Mouse (Mus musculus) neural tube, embryonic 15.5 days (tissue): ENCODE measurements around the gene Cacna1g. TPM values are rescaled to one million over a fixed set of nuclear protein-coding genes. Genes with fewer than 3 reads are reported as not detected.
A peak's percentile ranks its signal among the peaks of the same experiment; 100 is the strongest.

Experiments used
- ATAC-seq: fragments of 200-750 bp; cut with Nextera tagmentation; 2 replicates; pipeline ENCODE4 v1.8.0; 2017; ENCODE audit warnings: mild to moderate bottlenecking, moderate TSS enrichment, moderate library complexity; ENCODE audit not compliant: low FRiP score
- H3K27ac ChIP-seq: fragments of 300-500 bp; sonication (generic); replicated peaks from 2 replicates; pipeline ENCODE4 v1.5.1; 2015; ENCODE audit warnings: mild to moderate bottlenecking, inconsistent platforms
- H3K27me3 ChIP-seq: fragments of 300-500 bp; sonication (generic); replicated peaks from 2 replicates; pipeline ENCODE4 v1.6.1; 2015; ENCODE audit warnings: inconsistent platforms
- H3K36me3 ChIP-seq: fragments of 300-500 bp; sonication (generic); 2 replicates; pipeline ENCODE4 v1.6.1; 2015; ENCODE audit warnings: inconsistent platforms
- H3K4me1 ChIP-seq: fragments of 300-500 bp; sonication (generic); 2 replicates; pipeline ENCODE4 v1.6.1; 2015; ENCODE audit warnings: inconsistent platforms
- H3K4me2 ChIP-seq: fragments of 300-500 bp; sonication (generic); 2 replicates; pipeline ENCODE4 v1.6.1; 2015; ENCODE audit warnings: inconsistent platforms, mild to moderate bottlenecking, moderate library complexity
- H3K4me3 ChIP-seq: fragments of 300-500 bp; sonication (generic); replicated peaks from 2 replicates; pipeline ENCODE4 v1.5.1; 2015; ENCODE audit warnings: mild to moderate bottlenecking, inconsistent platforms
- H3K9ac ChIP-seq: fragments of 300-500 bp; sonication (generic); replicated peaks from 2 replicates; pipeline ENCODE4 v1.6.1; 2015; ENCODE audit warnings: mild to moderate bottlenecking, inconsistent platforms
- H3K9me3 ChIP-seq: fragments of 300-500 bp; sonication (generic); replicated peaks from 2 replicates; pipeline ENCODE4 v1.6.1; 2016; ENCODE audit warnings: inconsistent platforms
- WGBS: fragments of 180-500 bp; shearing (Covaris S2); methylation state at CpG from one replicate; pipeline ENCODE4 v1.1.7; 2015; ENCODE audit warnings: mixed read lengths; 5-methylcytosine and 5-hydroxymethylcytosine counted together
- polyA plus RNA-seq: library from polyadenylated mRNA; unstranded; fragments of >200 nt; fragmentation: Nextera tagmentation; extraction: Ambion mirVana; gene quantifications from 2 replicates; pipeline ENCODE4 v1.2.1, GENCODE M21; 2015

The Cacna1g gene
- polyA plus RNA-seq, 1 experiment from 2014 or later, result 14.7 TPM

DNA sequence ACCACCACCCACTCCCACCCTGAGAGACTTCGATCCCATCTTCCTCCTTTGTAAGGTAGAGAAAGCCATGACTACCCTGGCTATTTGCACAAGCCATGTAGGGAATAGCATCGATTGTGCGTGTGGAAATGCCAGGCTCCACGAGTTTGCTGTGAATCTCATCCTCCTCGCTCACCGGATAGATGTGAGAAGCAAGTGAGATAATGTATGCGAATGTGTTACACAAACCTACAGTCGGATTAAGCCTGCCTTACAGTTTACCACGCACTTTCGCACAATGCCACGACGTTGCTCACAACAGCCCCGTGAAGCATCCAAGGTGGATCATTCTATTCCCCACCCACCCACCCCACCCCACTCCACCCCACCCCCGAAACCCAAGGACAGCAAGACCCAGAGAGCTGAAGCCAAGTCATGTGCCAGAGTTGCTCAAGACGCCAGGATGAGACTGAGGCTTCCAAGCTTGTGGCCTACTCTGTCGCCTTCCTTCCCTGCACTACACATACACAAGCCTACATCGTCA, 7.6 kb downstream of the Cacna1g start:
- H3K4me2 ChIP-seq, result no peak overlapping the region
- peaks cover 69% of the 10 kb centered on the region for H3K4me1 ChIP-seq
- ATAC-seq, result no peak
- H3K27ac ChIP-seq, result no peak overlapping the region
- WGBS, result 88% methylated on average over 17 of the region's 17 CpGs
- H3K36me3 ChIP-seq, result peaks cover 9% of the 10 kb centered on the region; the same call in 1 of the 2 replicates
- H3K9ac ChIP-seq, result no peak overlapping the region
- no peaks in the 10 kb centered on the region for H3K27me3 ChIP-seq
- no peaks in the 10 kb centered on the region for H3K9me3 ChIP-seq
- no peak overlapping the region for H3K4me3 ChIP-seq

DNA sequence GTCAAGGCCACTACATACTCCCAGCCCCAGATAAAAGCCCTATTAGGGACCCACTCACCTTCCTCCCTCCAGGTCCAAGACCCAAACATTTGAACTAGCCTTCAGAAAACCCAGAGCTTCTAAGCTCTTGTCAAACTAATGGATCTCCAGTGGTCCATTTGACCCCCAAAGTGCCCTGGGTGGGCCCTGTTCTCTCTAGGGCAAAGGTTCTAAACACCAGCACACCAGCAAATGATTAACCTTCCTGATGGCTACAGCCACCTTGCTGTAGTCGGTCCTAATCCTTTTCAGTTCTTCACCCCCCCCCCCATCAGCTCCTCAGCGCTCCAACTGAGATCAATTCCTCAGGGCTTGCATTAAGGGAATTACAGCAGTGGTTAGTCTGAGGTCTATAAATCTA, 9.8 kb downstream of the Cacna1g start:
- Histone ChIP-seq H3K4me1 (peaks cover 47% of the 10 kb centered on the region), H3K4me3 (no peak overlapping the region), H3K27ac (peak overlapping the region; percentile 63; the same call in 1 of the 2 replicates), H3K27me3 (no peaks in the 10 kb centered on the region), H3K9me3 (no peaks in the 10 kb centered on the region), H3K9ac (no peak overlapping the region), H3K4me2 (no peak overlapping the region), H3K36me3 (peaks cover 15% of the 10 kb centered on the region)
- WGBS, result 3% methylated on average over 2 of the region's 2 CpGs
- ATAC-seq, result no peak

DNA sequence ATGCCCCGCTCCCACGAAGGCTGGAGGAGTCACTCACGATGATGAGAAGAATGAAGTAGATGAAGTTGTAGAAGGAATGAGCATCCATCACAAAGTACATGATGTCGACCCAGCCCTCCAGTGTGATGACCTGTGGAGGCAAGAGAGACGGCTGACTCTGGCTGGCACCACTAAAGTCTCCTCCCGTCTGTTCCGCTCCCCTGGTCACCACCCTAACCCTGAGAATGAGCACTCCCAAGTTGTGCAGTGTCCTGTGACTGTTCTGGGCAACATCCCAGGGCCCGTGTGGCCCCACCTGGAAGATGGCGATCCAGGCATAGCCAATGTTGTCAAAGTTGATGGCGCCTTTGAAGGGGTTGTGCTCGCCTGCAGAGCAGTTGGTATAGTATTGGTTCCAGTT, 12.1 kb downstream of the Cacna1g start:
- no peaks in the 10 kb centered on the region for H3K9me3 ChIP-seq
- WGBS, result 93% methylated on average over 11 of the region's 11 CpGs
- no peak overlapping the region for H3K4me2 ChIP-seq
- no peaks in the 10 kb centered on the region for H3K27me3 ChIP-seq
- H3K36me3 ChIP-seq, result peaks cover 31% of the 10 kb centered on the region
- H3K4me1 ChIP-seq, result peaks cover 25% of the 10 kb centered on the region
- H3K27ac ChIP-seq, result no peak overlapping the region
- H3K4me3 ChIP-seq, result no peak overlapping the region
- ATAC-seq, result no peak
- H3K9ac ChIP-seq, result no peak overlapping the region

DNA sequence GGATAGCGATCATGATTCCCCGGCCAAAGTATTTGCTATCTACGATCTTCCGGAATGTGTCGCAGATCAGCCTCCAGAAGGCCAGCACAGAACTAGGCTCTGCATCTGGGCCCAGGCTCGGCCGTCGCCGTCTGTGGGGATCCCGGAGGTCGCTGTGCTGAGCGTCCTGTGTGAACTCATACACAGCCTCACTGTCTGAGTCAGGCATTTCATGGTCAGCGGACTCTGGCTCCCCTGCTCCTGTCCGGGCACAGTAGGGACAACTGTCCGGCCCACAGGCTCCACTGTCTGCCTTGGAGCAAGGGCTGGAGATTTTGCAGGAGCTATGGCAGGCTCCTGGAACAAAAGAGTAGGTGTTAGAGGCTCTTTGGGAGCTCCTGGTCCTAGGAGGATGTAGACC, 17.0 kb downstream of the Cacna1g start:
- WGBS, result 87% methylated on average over 15 of the region's 15 CpGs
- Histone ChIP-seq H3K27ac (no peak overlapping the region), H3K4me1 (peaks cover 16% of the 10 kb centered on the region), H3K9me3 (no peaks in the 10 kb centered on the region), H3K36me3 (peaks cover 33% of the 10 kb centered on the region), H3K9ac (no peak overlapping the region), H3K27me3 (no peaks in the 10 kb centered on the region), H3K4me2 (no peak overlapping the region), H3K4me3 (no peak overlapping the region)
- no peak for ATAC-seq

DNA sequence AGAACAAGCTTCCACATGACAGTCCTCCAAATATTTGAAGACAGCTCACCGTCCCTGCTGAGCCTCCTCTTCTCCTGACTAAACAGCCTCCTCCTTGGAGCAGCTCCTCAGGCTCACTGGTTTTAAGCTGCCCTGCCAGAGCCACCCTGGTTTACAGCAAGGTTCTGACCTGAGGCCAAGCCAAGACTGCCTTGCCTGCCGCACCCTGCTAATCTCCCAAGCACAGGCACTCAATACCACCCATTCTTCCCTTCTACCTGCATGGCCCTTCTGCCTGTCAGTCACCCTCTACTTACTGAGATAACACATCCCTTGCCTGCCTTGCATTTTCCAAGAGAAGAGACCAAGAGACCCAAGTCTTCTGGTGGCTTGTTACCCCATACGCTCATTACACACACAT, 17.7 kb downstream of the Cacna1g start:
- no peaks in the 10 kb centered on the region for H3K9me3 ChIP-seq
- H3K27ac ChIP-seq, result no peak overlapping the region
- H3K27me3 ChIP-seq, result no peaks in the 10 kb centered on the region
- no peak overlapping the region for H3K4me2 ChIP-seq
- H3K9ac ChIP-seq, result no peak overlapping the region
- H3K4me3 ChIP-seq, result no peak overlapping the region
- peaks cover 27% of the 10 kb centered on the region for H3K36me3 ChIP-seq
- H3K4me1 ChIP-seq, result peaks cover 16% of the 10 kb centered on the region
- no peak for ATAC-seq
- 84% methylated on average over 3 of the region's 3 CpGs for WGBS

DNA sequence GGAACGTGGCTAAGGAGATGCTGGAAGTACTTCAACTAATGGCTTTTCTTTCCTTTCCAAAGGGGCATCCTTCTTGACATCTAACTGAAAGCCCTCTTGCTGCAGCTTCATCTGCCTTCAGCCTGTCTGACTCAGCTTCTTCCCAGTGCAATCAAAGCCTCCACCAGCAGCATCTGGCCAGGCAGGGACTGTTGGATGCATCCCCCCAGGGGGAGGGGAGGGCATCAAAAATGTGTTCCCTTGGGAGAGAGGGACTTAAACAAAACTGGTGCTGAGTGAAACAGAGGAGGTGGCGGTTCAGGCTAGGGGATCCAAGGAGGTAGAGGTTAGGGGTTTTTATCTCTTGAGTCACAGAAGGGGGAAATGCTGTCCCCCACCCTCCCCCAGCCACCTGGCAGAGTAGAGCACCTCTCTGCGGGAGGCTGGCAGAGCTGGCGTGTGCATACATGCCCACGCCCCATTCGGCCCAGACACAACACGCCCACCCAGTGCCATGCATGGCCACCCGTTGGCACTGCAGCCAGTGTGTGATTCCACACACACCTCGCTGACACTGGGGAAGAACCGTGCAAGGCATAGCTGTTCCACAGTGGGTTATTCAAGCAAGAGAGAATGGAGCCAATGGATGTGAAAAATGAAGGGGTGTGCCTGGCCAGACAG, 18.7 kb downstream of the Cacna1g start:
- WGBS, result 57% methylated on average over 10 of the region's 10 CpGs
- H3K9me3 ChIP-seq, result no peaks in the 10 kb centered on the region
- no peak overlapping the region for H3K27ac ChIP-seq
- peaks cover 19% of the 10 kb centered on the region for H3K4me1 ChIP-seq
- ATAC-seq, result no peak
- H3K4me3 ChIP-seq, result no peak overlapping the region
- no peak overlapping the region for H3K9ac ChIP-seq
- H3K27me3 ChIP-seq, result no peaks in the 10 kb centered on the region
- no peak overlapping the region for H3K4me2 ChIP-seq
- peaks cover 27% of the 10 kb centered on the region for H3K36me3 ChIP-seq

DNA sequence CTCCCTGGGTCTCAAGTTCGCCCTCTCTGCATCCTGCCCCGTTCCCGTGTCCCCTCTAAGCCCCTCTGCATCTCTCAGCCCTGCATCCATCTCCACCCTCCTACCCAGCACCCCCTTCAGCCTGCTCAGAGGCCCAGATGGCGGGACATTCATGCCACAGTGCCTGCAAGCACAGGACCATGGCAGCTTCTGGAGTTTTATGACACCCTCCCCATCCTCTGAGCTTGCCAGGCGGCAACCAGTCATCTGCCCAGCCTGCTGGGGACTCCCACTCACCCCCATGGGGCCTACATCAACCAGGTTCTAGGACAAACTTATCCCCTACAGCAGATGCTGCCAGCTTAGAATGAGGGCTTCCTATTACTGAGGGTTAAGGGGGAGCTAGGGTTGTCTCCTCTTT, 19.2 kb downstream of the Cacna1g start:
- no peak overlapping the region for H3K4me3 ChIP-seq
- no peak overlapping the region for H3K9ac ChIP-seq
- no peaks in the 10 kb centered on the region for H3K9me3 ChIP-seq
- ATAC-seq, result no peak
- H3K4me2 ChIP-seq, result no peak overlapping the region
- peaks cover 24% of the 10 kb centered on the region for H3K4me1 ChIP-seq
- peaks cover 25% of the 10 kb centered on the region for H3K36me3 ChIP-seq
- 0 out of 2 replicates have a peak overlapping the region, but pooled peaks have one; percentile 41 for H3K27ac ChIP-seq
- H3K27me3 ChIP-seq, result no peaks in the 10 kb centered on the region
- WGBS, result 50% methylated on average over 5 of the region's 5 CpGs

DNA sequence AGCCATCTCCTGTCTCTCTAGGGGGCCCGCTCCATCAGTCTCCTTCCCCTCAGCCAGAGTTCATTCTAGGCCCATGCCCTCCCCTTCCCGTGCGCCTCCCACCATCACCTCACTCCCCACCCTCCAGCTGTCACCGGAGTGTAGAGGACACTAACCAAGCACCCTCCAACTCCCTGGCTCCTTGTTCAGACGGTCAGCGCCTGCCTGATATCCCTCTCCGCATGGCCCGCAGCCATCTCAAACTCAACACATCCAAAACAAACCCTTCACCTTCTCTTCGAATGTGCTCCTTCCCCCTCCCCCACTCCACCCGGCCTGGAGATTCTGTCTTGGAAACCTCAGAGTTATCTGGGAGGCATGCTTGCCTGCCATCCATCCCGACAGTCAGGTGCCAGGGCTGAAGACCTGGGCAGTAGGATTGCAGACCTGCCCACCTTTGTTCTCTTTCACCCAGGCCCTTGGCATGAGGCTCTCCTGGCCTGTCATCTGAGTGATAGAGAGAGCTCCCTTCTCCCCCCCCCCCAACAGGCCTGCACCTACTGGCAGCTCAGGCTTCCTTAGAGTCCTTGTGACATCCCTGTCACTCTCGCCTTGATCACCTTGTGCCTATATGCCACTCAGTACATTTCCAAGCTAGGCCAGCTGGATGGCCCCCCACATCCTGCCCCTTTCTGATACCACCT, 22.8 kb downstream of the Cacna1g start:
- Histone ChIP-seq H3K4me3 (no peak overlapping the region), H3K27ac (no peak overlapping the region), H3K9ac (no peak overlapping the region), H3K9me3 (no peaks in the 10 kb centered on the region), H3K4me2 (no peak overlapping the region), H3K36me3 (no peaks in the 10 kb centered on the region), H3K27me3 (no peaks in the 10 kb centered on the region), H3K4me1 (peaks cover 32% of the 10 kb centered on the region)
- no peak for ATAC-seq
- 70% methylated on average over 12 of the region's 12 CpGs for WGBS

DNA sequence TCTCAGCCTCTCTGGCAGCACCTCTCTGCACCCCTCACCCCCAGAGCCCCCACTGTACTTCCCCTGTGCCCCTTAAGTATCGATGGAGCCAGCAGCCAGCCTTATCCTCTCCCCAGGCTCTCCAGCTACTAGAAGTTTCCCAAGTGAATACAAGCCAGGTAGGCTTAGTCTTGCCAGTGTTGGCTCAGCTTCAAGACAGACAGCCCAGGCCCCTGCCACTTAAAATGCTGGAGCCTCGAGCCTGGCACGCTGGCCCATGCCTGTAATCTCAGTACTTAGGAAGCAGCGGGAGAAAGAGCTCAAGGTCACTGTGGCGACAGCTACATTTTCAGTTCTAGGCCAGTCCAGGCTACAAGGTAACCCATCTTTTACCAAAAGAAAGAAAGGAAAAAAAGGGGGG, 24.1 kb downstream of the Cacna1g start:
- no peaks in the 10 kb centered on the region for H3K27me3 ChIP-seq
- 59% methylated on average over 5 of the region's 5 CpGs for WGBS
- no peaks in the 10 kb centered on the region for H3K36me3 ChIP-seq
- H3K9me3 ChIP-seq, result no peaks in the 10 kb centered on the region
- H3K4me2 ChIP-seq, result no peak overlapping the region
- no peak overlapping the region for H3K9ac ChIP-seq
- H3K4me3 ChIP-seq, result no peak overlapping the region
- peaks cover 35% of the 10 kb centered on the region for H3K4me1 ChIP-seq
- ATAC-seq, result no peak
- peak overlapping the region; percentile 61 for H3K27ac ChIP-seq

DNA sequence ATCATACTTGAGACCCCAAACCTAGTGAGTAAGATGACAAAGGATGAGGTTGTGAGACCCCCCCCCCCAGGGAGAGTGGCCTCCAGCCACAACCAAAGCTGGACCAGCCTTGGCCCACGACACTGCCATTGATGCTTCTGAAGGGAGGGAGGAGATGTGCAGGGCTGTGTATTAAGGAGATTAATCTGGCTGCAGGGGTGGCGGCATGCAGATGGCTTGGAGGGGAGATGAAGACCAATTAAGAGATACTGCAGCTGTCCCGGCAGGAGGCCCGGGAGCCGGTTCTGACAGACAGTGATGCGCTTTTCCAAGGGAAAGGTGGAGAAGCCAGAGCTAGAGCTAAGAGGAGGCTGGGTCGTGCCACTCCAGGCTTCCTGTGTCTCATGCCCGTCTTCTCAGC, 24.8 kb downstream of the Cacna1g start:
- Histone ChIP-seq H3K4me2 (no peak overlapping the region), H3K27me3 (no peaks in the 10 kb centered on the region), H3K36me3 (no peaks in the 10 kb centered on the region), H3K9ac (no peak overlapping the region), H3K4me1 (peaks cover 35% of the 10 kb centered on the region), H3K27ac (peak overlapping the region; percentile 61), H3K4me3 (no peak overlapping the region), H3K9me3 (no peaks in the 10 kb centered on the region)
- no peak for ATAC-seq
- WGBS, result 27% methylated on average over 8 of the region's 8 CpGs

DNA sequence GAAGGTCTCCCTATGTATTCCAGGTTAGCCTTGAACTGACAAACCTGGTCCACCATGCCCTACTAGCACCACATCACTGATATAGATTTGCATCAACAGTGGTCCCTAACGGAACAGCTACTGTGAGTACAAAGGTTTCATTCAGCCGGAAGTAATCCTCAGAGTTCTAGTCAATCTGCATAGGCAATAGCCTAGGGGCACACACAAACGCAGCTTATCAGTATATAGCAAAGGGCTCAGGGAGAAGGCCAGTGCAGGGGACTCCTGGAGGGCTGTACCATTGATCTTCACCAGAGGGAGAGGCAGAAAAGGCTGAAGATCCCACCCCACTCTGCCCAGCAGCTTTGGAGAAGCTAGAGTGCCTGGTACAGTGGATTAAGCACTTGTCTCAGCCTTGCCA, 27.0 kb downstream of the Cacna1g start:
- Histone ChIP-seq H3K4me2 (no peak overlapping the region), H3K36me3 (0 out of 2 replicates have a peak, but pooled peaks cover 5% of the 10 kb centered on the region), H3K27me3 (no peaks in the 10 kb centered on the region), H3K9ac (no peak overlapping the region), H3K27ac (no peak overlapping the region), H3K9me3 (no peaks in the 10 kb centered on the region), H3K4me1 (peaks cover 48% of the 10 kb centered on the region), H3K4me3 (no peak overlapping the region)
- whole genome bisulfite sequencing, result 13% methylated on average over 3 of the region's 3 CpGs
- no peak for ATAC-seq

DNA sequence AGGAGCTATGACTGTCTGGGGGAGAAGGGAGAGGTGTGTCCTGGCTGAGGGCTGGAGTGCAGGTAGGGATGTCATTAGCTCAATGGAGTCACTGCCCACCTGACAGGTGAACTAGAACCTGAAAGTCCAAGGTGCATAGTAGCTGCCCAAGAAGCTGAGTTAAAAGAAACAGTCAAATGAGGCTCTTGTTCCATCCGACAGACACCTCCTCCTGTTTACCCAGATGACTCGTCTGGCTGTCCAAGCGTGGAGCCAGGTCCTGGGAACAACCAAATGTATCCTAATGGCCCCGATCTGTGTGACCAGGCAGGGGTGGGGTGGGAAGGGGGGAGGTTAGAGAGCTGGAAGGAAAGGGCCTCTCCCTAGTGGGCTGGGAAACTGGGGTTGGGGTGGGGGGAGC, 28.7 kb downstream of the Cacna1g start:
- H3K36me3 ChIP-seq, result 0 out of 2 replicates have a peak, but pooled peaks cover 5% of the 10 kb centered on the region
- no peak overlapping the region for H3K9ac ChIP-seq
- no peak overlapping the region for H3K4me2 ChIP-seq
- no peak overlapping the region for H3K27ac ChIP-seq
- no peak for ATAC-seq
- H3K9me3 ChIP-seq, result no peaks in the 10 kb centered on the region
- H3K27me3 ChIP-seq, result no peaks in the 10 kb centered on the region
- 53% methylated on average over 4 of the region's 4 CpGs for WGBS
- no peak overlapping the region for H3K4me3 ChIP-seq
- H3K4me1 ChIP-seq, result peaks cover 62% of the 10 kb centered on the region
